Mouse (Mus musculus) layer of hippocampus, adult 8-10 months (tissue): ENCODE measurements around the gene Gprc5c. TPM values are rescaled to one million over a fixed set of nuclear protein-coding genes. Genes with fewer than 3 reads are reported as not detected.
"Not testable (repeated sequence)": the region's sequence is repeated elsewhere in the genome, so short reads cannot be mapped to it uniquely, and the experiment has no call there.

Source experiments
- DNase-seq, 2 experiments: peaks; one replicate each; pipeline ENCODE4 v3.0.0; 2022; ENCODE audit warnings: low spot score in 2 of 2
- total RNA-seq, 4 experiments: library from RNA; stranded (reverse); gene quantifications; 2 replicates each; pipeline ENCODE4 v1.2.4; 2022

Gene Gprc5c
- total RNA-seq, 4 experiments from 2014 or later = 4.3 to 7.2 (median 4.8) TPM

DNA sequence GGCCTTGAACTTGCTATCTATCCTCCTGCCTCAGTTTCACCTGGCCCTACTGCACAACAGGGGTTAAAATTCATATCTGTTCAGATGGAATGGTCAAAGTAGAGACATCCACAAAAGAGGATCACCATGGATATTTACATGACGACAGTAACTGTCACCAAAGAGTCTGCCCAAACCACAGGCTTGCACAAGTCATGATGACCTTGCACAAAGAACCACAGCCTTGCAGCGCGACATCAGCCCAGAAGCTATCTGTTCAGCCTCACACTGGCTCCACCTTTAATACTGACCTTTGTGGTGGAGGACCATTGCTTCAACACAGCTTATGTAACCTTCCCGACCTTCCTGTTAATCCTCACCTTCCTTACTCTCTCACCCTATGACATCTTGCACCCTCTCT is 56.6 kb downstream of the Gprc5c start:
- DNase-seq = no peak

DNA sequence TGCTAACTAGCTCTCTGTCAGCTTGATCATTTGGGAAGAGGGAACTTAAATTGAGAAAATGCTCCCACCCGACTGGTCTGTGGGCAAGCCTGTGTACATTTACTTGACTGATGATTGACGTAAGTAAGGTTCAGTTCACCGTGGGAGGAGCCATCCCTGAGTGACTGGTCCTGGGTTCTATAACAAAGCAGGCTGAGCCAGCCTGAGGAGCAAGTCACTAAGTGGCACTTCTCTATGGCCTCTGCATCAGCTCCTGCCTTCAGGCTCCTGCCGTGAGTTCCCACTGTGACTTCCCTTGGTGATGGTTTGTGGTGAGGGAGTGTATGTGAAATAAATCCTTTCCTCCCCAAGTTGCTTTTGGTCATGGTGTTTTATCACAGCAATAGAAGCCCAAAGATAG is 57.1 kb downstream of the Gprc5c start:
- DNase-seq = no peak

DNA sequence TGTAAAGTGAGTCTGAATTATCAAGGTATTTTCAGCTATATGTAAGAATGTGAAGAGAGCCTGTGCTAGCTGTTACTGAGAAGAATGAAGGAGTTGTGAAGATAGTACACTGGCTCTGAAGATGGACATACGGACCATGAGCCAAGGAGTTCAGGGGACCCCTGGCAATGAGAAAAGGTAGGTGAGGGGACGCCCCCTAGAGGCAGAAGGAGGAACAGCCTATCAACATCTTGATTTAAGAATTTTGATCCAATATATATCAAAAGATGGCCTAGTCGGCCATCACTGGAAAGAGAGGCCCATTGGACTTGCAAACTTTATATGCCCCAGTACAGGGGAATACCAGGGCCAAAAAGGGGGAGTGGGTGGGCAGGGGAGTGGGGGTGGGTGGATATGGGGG is 58.6 kb downstream of the Gprc5c start:
- not testable (repeated sequence) for DNase-seq

DNA sequence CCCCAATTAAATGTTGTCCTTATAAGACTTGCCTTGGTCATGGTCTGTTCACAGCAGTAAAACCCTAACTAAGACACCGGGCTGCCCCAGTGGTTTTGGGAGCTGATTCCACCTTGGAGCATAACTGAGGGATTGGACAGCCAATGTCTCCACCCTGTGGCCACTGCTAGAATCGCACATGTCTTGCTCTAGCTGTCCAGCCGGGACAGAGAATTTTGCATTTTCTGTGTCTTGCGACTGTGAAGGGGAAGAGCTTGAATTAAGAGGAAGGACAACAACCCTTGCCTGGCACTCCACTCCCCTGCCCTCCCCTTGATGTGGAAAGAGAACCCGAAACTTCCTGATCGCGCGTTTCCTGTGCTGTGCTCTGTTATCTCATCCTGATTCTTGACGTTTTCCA is 61.9 kb downstream of the Gprc5c start:
- peak; percentile 38 to 80 for DNase-seq

DNA sequence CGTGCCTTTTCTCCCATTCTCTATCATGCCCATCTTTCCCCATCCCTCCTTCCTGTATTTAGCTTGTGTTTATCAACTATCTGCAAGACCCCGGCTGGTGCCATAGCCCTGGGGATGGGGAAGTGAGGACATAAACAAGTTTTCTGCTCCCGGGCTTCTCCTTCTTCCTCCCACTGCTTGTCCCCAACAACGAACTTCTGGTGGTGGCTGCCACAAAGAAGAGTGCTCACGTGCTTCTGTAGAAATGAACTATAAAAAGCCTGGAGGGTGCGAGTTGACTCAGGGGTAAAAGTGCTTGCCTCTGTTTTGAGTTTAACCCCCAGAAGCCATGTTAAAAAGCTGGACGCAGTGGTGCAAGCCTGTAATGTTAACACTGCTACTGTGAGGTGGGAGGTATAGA is 64.0 kb downstream of the Gprc5c start:
- DNase-seq = no peak

DNA sequence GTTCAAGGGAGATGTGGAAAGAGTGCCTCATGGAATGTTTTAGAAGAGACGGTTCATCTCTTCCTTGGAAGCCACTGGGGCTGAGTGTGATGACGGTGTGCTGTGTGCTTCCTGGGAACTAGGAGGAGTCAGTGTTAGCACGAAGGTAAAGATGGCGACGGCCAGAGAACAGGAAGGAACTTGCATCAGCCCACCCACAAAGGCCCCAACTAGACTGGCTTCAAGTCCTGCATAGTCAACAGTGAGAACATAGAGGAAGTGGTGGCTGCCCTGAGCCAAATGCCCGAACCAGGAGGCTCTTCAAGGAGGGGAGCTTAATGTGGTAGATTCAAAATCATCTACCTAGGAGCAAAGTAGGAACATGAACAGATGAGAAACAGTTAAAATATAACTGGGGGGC is 66.2 kb downstream of the Gprc5c start:
- no peak for DNase-seq

Other genes starting within 250 kb of the Gprc5c start
- gene Rpl38, start 182.6 kb upstream of the Gprc5c start, total RNA-seq = 1,000 to 10,000 TPM in 2 of 4 experiments, 100 to 1,000 TPM in 2; 690 to 1,011 (median 866) TPM
- 10 to 100 TPM; 29.9 to 38.8 (median 36.2) TPM for gene Ttyh2, start 175.7 kb upstream of the Gprc5c start, total RNA-seq
- 1 to 10 TPM; 1.9 to 2.6 (median 2.2) TPM for gene Dnaic2, start 123.7 kb upstream of the Gprc5c start, total RNA-seq
- gene Kif19a, start 85.8 kb upstream of the Gprc5c start, total RNA-seq = 1 to 10 TPM; 2.7 to 4.5 (median 3.8) TPM
- gene Btbd17, start 55.2 kb upstream of the Gprc5c start, total RNA-seq = 10 to 100 TPM; 15.3 to 19.6 (median 17.4) TPM
- gene Gpr142, start 52.2 kb upstream of the Gprc5c start, total RNA-seq = not detected
- 1 to 10 TPM in 2 of 4 experiments, under 1 TPM in 2; 0.39 to 1.3 (median 0.80) TPM for gene Cd300a, start 38.9 kb downstream of the Gprc5c start, total RNA-seq
- under 1 TPM in 2 of 4 experiments, not detected in 2; 0.25 to 0.48 TPM for gene Cd300lb, start 83.2 kb downstream of the Gprc5c start, total RNA-seq
- not detected for gene Cd300c, start 118.0 kb downstream of the Gprc5c start, total RNA-seq
- under 1 TPM in 2 of 4 experiments, not detected in 2; 0.20 to 0.45 TPM for gene Cd300ld, start 138.8 kb downstream of the Gprc5c start, total RNA-seq
- 10 to 100 TPM in 2 of 4 experiments, 1 to 10 TPM in 2; 3.8 to 26.2 (median 12.4) TPM for gene Cd300c2, start 150.7 kb downstream of the Gprc5c start, total RNA-seq
- not detected for gene Cd300ld2, start 165.0 kb downstream of the Gprc5c start, total RNA-seq
- gene Cd300ld4, start 175.9 kb downstream of the Gprc5c start, total RNA-seq = 1 to 10 TPM in 3 of 4 experiments, under 1 TPM in 1; 0.69 to 3.5 (median 1.8) TPM
- 1 to 10 TPM in 1 of 4 experiments, under 1 TPM in 1, not detected in 2; 0.45 to 4.0 TPM for gene Cd300ld5, start 186.6 kb downstream of the Gprc5c start, total RNA-seq
- 1 to 10 TPM in 2 of 4 experiments, under 1 TPM in 1, not detected in 1; 0.45 to 3.7 (median 3.6) TPM for gene Cd300ld3, start 197.3 kb downstream of the Gprc5c start, total RNA-seq
- gene Cd300e, start 211.0 kb downstream of the Gprc5c start, total RNA-seq = under 1 TPM in 3 of 4 experiments, not detected in 1; 0.14 to 0.20 (median 0.18) TPM
- gene Rab37, start 240.3 kb downstream of the Gprc5c start, total RNA-seq = 1 to 10 TPM; 2.8 to 4.0 (median 3.9) TPM